Mouse (Mus musculus) kidney, adult 2 months (tissue): Measurements from ENCODE around the gene Sesn2. TPM values are rescaled to one million over a fixed set of nuclear protein-coding genes. Genes with fewer than 3 reads are reported as not detected.

Source experiments
- DNase-seq: peaks from one replicate; pipeline ENCODE4 v3.0.0; 2021
- H3K27ac ChIP-seq: fragments of 200-500 bp; 2 replicates; pipeline ENCODE4 v1.5.1; 2012; ENCODE audit warnings: low read depth, low read length, control low read depth, inconsistent platforms; ENCODE audit not compliant: insufficient read depth
- H3K27me3 ChIP-seq: fragments of 200-500 bp; replicated peaks from 2 replicates; pipeline ENCODE4 v1.6.1; 2012; ENCODE audit warnings: mild to moderate bottlenecking, moderate library complexity, low read length, inconsistent platforms; ENCODE audit not compliant: control insufficient read depth, insufficient read depth
- H3K36me3 ChIP-seq: fragments of 200-500 bp; 2 replicates; pipeline ENCODE4 v1.6.1; 2012; ENCODE audit warnings: mild to moderate bottlenecking, moderate library complexity, low read length, inconsistent platforms; ENCODE audit not compliant: control insufficient read depth, insufficient read depth
- H3K4me1 ChIP-seq: fragments of 200-500 bp; 2 replicates; pipeline ENCODE4 v1.6.1; 2011; ENCODE audit warnings: low read length; ENCODE audit not compliant: control insufficient read depth, insufficient read depth
- H3K4me3 ChIP-seq: fragments of 200-500 bp; 2 replicates; pipeline ENCODE4 v1.5.1; 2011; ENCODE audit warnings: mild to moderate bottlenecking, low read depth, low read length, control low read depth; ENCODE audit not compliant: insufficient read depth
- CTCF ChIP-seq: fragments of 200-500 bp; conservative IDR thresholded peaks from 2 replicates; pipeline ENCODE4 v1.5.1; 2011; ENCODE audit warnings: low read depth, mild to moderate bottlenecking, control low read depth, low read length, moderate library complexity, mixed read lengths; ENCODE audit not compliant: insufficient read depth, insufficient read length
- POLR2A ChIP-seq: fragments of 200-500 bp; IDR thresholded peaks from one replicate; pipeline ENCODE4 v1.6.1; 2011; ENCODE audit warnings: low read depth, low read length, control low read depth
- WGBS: fragments of 180-500 bp; shearing (Covaris S2); methylation state at CpG from one replicate; pipeline ENCODE4 v1.1.7; 2018; 5-methylcytosine and 5-hydroxymethylcytosine counted together
- polyA plus RNA-seq: library from polyadenylated mRNA; depleted of rRNA; stranded (reverse); fragments of >200 nt; gene quantifications from 2 replicates; pipeline ENCODE4 v1.2.3, GENCODE M21; 2012

The Sesn2 gene
- polyA plus RNA-seq, 1 experiment, result 26.7 TPM

DNA sequence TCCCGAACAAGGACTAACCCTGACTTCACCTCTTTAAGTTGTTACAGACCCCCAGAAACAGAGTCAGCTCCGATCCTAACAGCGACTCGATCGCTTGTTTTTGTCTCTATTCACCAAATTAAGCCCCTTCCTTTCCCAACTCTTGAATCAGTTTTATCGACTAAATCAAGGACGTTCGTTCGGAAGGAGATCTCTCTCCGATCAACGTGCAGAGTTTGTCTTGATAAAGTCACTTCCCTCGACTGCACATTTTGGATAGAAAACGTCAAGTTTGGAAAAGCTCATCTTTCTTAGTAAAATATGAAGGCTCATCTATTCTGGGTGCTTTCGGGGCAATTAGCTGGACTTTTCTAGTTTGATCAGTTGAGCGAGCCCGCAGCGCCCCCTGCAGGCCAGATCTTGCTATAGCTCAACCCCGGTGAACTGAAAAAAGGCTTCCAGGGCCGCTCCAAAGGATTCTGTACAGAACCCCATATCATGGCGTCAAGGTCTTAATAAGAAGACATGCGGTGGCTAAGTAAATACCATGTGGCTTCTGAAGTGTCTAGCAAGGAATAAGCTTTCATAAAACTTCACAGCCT, 4.3 kb upstream of the Sesn2 start:
- DNase-seq, result peak; percentile 93
- H3K4me3 ChIP-seq, result peak overlapping the region; percentile 53
- peaks cover 14% of the 10 kb centered on the region for H3K4me1 ChIP-seq
- peak overlapping the region; percentile 94 for H3K27ac ChIP-seq
- H3K36me3 ChIP-seq, result no peaks in the 10 kb centered on the region
- 2% methylated on average over 21 of the region's 21 CpGs for WGBS
- H3K27me3 ChIP-seq, result no peaks in the 10 kb centered on the region
- TF ChIP-seq CTCF (peak; percentile 84), POLR2A (no peak)

DNA sequence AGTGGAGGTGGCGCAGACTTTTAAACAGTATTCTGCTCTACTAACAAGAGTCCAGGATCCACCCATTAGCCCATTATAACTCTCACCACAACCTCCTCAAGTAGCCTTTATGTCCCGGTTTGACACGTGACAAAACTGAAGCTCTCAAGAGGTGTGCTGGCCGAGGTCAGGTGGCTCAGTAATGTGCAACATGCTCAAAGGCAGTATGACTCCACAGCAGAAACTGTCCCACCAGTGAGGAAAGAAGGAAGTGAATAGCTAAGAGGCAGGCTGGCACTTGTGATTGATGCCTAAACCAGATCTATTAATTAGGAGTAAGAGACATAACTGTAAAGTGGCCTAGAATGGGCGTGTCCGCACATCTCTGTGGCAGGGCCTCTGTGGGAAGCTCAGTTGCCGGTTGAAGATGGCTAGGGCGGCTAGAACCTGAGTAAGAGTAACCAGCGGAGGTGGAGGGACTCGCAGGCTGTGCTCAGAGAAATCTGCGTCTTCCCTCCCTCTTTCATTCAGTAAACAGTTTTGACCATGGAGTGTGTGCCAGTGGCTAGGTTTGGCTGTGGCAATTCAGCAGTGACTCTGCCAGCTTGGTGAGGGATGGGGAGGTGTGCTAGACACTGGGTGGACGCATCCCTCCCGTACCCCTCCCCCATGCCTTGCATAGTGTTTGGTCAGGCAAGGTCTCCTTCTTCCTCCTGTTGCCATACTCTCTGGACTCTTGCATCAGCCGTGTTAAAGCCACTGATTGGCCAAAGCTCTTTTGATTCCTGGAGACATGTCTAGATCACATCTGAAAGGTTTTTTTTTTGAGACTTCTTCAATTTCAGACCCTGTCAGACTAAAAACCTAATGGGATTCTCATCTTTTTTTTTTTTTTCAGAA, 3.3 kb upstream of the Sesn2 start:
- no peak overlapping the region for H3K27ac ChIP-seq
- H3K4me3 ChIP-seq, result no peak overlapping the region
- H3K36me3 ChIP-seq, result no peaks in the 10 kb centered on the region
- 62% methylated on average over 14 of the region's 14 CpGs for WGBS
- no peaks in the 10 kb centered on the region for H3K27me3 ChIP-seq
- no peak for DNase-seq
- no peak for TF ChIP-seq POLR2A
- TF ChIP-seq CTCF, result no peak
- peaks cover 19% of the 10 kb centered on the region for H3K4me1 ChIP-seq

DNA sequence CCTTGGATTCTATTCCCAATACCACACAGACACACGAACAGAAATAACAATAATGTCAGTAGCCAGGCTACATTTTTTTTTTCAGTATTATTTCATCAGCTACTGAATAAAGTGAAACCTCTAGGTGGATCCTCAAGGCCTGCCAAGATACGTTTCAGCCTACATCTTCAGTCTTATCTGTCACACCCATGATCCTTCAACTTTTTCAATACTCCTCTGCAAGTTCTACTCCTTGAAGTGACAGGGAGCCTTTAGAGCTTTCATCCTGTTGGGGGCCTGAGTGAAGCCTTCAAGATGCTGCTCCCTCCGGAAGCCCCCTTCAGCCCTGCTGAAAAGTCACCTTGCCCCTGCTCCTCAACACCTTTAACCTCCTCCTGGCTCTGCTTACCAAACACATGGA, 1.8 kb upstream of the Sesn2 start:
- peaks cover 18% of the 10 kb centered on the region; the same call in 1 of the 2 replicates for H3K4me1 ChIP-seq
- no peaks in the 10 kb centered on the region for H3K27me3 ChIP-seq
- 83% methylated on average over 3 of the region's 3 CpGs for WGBS
- TF ChIP-seq CTCF (no peak), POLR2A (no peak)
- no peaks in the 10 kb centered on the region for H3K36me3 ChIP-seq
- no peak overlapping the region for H3K27ac ChIP-seq
- no peak overlapping the region for H3K4me3 ChIP-seq
- no peak for DNase-seq

DNA sequence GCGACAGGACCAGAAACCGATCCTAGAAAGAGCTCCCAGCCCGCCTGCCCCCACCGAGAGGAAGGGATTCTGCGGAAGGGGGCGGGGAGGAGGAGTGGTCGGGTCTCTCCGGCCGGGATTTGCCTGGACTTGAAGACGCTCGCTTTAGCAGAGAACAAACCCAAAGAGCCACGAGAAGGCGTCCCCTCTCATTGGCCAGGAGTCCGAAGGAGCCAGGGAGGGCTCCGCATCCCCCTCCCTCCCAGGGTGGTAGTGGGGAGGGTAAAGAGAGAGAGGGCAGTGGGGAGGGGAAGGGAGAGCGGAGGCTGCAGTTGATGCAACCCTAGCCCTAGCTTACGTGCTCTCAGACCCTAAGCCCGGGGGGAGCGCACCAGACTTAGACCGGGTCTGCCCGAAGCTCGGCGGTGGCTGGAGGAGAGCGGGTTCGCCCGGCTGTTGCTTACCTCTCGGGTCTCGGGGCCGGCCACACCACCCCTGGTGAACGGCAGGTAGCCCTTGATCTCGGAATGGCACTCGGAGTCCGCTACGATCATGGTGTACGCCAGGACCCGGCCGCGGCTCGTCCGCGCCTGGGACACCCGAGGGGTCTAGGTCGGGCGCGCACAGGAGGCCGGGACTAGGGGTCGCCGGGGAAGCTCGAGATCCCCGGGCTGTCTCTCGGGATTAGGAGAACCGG, 542 bp downstream of the Sesn2 start:
- no peak for TF ChIP-seq CTCF
- peak; percentile 5 for TF ChIP-seq POLR2A
- Histone ChIP-seq H3K4me3 (peak overlapping the region; percentile 75), H3K36me3 (no peaks in the 10 kb centered on the region), H3K27me3 (no peaks in the 10 kb centered on the region), H3K27ac (peak overlapping the region; percentile 62), H3K4me1 (peaks cover 17% of the 10 kb centered on the region; the same call in 1 of the 2 replicates)
- under 1% methylated on average over 52 of the region's 52 CpGs for WGBS
- DNase-seq, result peak; percentile 95

DNA sequence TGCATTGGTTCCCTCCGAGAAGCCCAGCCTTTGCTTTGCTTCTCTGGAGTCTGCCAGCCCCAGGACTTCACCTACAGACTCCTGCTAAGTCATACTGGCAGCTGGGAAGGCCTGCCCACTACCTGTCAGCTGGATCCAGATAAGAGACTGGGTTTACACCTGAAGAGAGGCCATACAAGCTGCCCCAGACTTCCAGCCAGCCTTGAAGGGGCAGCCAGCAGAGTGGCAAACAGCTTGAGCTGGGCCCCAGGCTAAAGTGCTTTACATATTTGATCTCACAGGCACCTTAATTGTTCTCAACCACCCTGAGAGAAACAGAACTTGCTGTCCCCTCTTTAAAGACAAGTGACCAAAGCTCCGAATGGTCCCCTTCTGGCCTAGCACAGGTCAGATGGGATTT, 3.1 kb downstream of the Sesn2 start:
- Histone ChIP-seq H3K27ac (peak overlapping the region; percentile 61), H3K36me3 (no peaks in the 10 kb centered on the region), H3K27me3 (no peaks in the 10 kb centered on the region), H3K4me3 (no peak overlapping the region), H3K4me1 (peaks cover 20% of the 10 kb centered on the region; the same call in 1 of the 2 replicates)
- TF ChIP-seq POLR2A (no peak), CTCF (no peak)
- no peak for DNase-seq
- WGBS, result 40% methylated on average over 2 of the region's 2 CpGs

DNA sequence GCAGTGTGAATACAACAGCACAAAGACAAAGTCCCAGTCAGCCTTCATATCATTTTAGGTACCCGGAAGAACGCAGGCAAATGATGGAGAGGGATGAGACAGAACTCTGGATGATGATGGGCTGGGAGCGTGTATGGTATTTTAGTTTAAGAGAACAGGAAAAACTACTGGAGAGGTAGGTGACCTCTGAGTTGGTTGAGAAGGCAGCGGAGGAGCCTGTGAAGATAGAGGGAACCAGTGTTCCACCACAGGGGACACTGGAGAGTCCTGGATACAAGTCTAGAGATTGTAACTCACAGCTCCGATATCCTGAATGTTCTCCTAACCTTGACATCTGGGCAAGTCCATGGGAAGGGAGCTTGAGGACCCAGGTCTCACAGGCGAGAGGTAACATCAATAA, 4.1 kb downstream of the Sesn2 start:
- H3K4me3 ChIP-seq, result no peak overlapping the region
- DNase-seq, result no peak
- WGBS, result 88% methylated on average over 6 of the region's 6 CpGs
- H3K27me3 ChIP-seq, result no peaks in the 10 kb centered on the region
- peaks cover 20% of the 10 kb centered on the region; the same call in 1 of the 2 replicates for H3K4me1 ChIP-seq
- no peaks in the 10 kb centered on the region for H3K36me3 ChIP-seq
- TF ChIP-seq POLR2A (no peak), CTCF (no peak)
- no peak overlapping the region for H3K27ac ChIP-seq

DNA sequence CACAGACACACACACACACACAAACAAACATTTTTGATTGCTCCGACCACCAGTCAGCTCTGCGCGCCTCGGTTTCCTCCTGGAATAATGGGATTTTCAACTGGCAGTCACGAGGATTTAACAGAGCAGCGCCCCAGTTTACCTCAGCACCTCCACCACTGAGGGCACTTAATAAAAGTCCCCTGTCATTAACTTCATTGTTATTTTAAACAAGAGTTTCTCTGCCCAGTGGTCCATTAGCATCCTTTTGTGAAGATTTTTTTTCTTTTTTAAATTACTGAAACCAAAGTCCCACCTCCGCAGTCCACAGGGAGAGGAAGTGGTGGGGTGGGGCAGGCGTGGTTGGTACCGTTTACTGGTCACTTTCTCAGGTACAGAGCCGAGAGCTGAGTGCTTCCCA, 4.5 kb downstream of the Sesn2 start:
- no peak for TF ChIP-seq POLR2A
- TF ChIP-seq CTCF, result no peak
- no peak overlapping the region for H3K27ac ChIP-seq
- DNase-seq, result no peak
- peaks cover 20% of the 10 kb centered on the region; the same call in 1 of the 2 replicates for H3K4me1 ChIP-seq
- WGBS, result 78% methylated on average over 10 of the region's 10 CpGs
- H3K4me3 ChIP-seq, result no peak overlapping the region
- H3K27me3 ChIP-seq, result no peaks in the 10 kb centered on the region
- no peaks in the 10 kb centered on the region for H3K36me3 ChIP-seq
